Mouse (Mus musculus): ENCODE data around the gene Abca7. TPM values are rescaled to one million over a fixed set of nuclear protein-coding genes. Genes with fewer than 3 reads are reported as not detected.
"Not testable (repeated sequence)": the region's sequence is repeated elsewhere in the genome, so short reads cannot be mapped to it uniquely, and the experiment has no call there.

Abca7 gene
- polyA plus RNA-seq, 1 experiment from 2014 or later: 7.7 TPM

GRCm38 (mm10) chr10:80052374-80052764 lies 56.1 kb downstream of the Abca7 start:
- H3K27me3 ChIP-seq (replicated peaks; ENCODE audit: control insufficient read depth, insufficient read depth, low read length): no peaks in the 10 kb centered on the region
- peak overlapping the region; percentile 31 for H3K9ac ChIP-seq (ENCODE audit: low read depth, low read length)
- no peak overlapping the region for H3K4me3 ChIP-seq (ENCODE audit: low read depth, low read length)
- H3K4me2 ChIP-seq: peak overlapping the region; percentile 96
- no peak for ATAC-seq (replicated peaks; ENCODE audit: low FRiP score)
- H3K9me3 ChIP-seq (ENCODE audit: control insufficient read depth, low read length): no peaks in the 10 kb centered on the region
- peak overlapping the region; percentile 99 for H3K27ac ChIP-seq (ENCODE audit: low read depth, low read length)
- WGBS: 75% methylated on average over 5 of the region's 5 CpGs
- H3K4me1 ChIP-seq (replicated peaks; ENCODE audit: control insufficient read depth, insufficient read depth, low read length): peaks cover 55% of the 10 kb centered on the region
- no peak for DNase-seq (ENCODE audit: low spot score)
- H3K36me3 ChIP-seq (ENCODE audit: control insufficient read depth, insufficient read depth, low read length): peaks cover 16% of the 10 kb centered on the region

GRCm38 (mm10) chr10:80053259-80053780 lies 57.0 kb downstream of the Abca7 start:
- Histone ChIP-seq H3K9me3 (ENCODE audit: control insufficient read depth, low read length) (no peaks in the 10 kb centered on the region), H3K36me3 (ENCODE audit: control insufficient read depth, insufficient read depth, low read length) (peaks cover 25% of the 10 kb centered on the region), H3K4me3 (ENCODE audit: low read depth, low read length) (peak overlapping the region; percentile 98), H3K9ac (ENCODE audit: low read depth, low read length) (peak overlapping the region; percentile 99), H3K27ac (ENCODE audit: low read depth, low read length) (peak overlapping the region; percentile 99), H3K4me2 (peak overlapping the region; percentile 96), H3K4me1 (replicated peaks; ENCODE audit: control insufficient read depth, insufficient read depth, low read length) (peaks cover 50% of the 10 kb centered on the region), H3K27me3 (replicated peaks; ENCODE audit: control insufficient read depth, insufficient read depth, low read length) (no peaks in the 10 kb centered on the region)
- DNase-seq (ENCODE audit: low spot score) (peak; percentile 98), ATAC-seq (replicated peaks; ENCODE audit: low FRiP score) (peak; percentile 92)
- WGBS: under 1% methylated on average over 47 of the region's 47 CpGs

GRCm38 (mm10) chr10:80053831-80054815 lies 57.8 kb downstream of the Abca7 start:
- peaks cover 43% of the 10 kb centered on the region for H3K4me1 ChIP-seq (replicated peaks; ENCODE audit: control insufficient read depth, insufficient read depth, low read length)
- peak overlapping the region; percentile 99 for H3K27ac ChIP-seq (ENCODE audit: low read depth, low read length)
- H3K36me3 ChIP-seq (ENCODE audit: control insufficient read depth, insufficient read depth, low read length): peaks cover 29% of the 10 kb centered on the region
- peak overlapping the region; percentile 96 for H3K4me2 ChIP-seq
- H3K4me3 ChIP-seq (ENCODE audit: low read depth, low read length): peak overlapping the region; percentile 98
- H3K27me3 ChIP-seq (replicated peaks; ENCODE audit: control insufficient read depth, insufficient read depth, low read length): no peaks in the 10 kb centered on the region
- WGBS: 2% methylated on average over 77 of the region's 77 CpGs
- peak overlapping the region; percentile 99 for H3K9ac ChIP-seq (ENCODE audit: low read depth, low read length)
- H3K9me3 ChIP-seq (ENCODE audit: control insufficient read depth, low read length): no peaks in the 10 kb centered on the region
- ATAC-seq (replicated peaks; ENCODE audit: low FRiP score) (peak; percentile 50), DNase-seq (ENCODE audit: low spot score) (peak; percentile 81)

- WGBS: 21% methylated on average over 3 of the region's 3 CpGs
- Histone ChIP-seq H3K36me3 (ENCODE audit: control insufficient read depth, insufficient read depth, low read length) (peaks cover 33% of the 10 kb centered on the region), H3K4me2 (peak overlapping the region; percentile 96), H3K4me1 (replicated peaks; ENCODE audit: control insufficient read depth, insufficient read depth, low read length) (peaks cover 40% of the 10 kb centered on the region), H3K4me3 (ENCODE audit: low read depth, low read length) (peak overlapping the region; percentile 98), H3K9ac (ENCODE audit: low read depth, low read length) (peak overlapping the region; percentile 99)
- ATAC-seq (replicated peaks; ENCODE audit: low FRiP score); H3K9me3 ChIP-seq (ENCODE audit: control insufficient read depth, low read length); DNase-seq (ENCODE audit: low spot score); H3K27ac ChIP-seq (ENCODE audit: low read depth, low read length); H3K27me3 ChIP-seq (replicated peaks; ENCODE audit: control insufficient read depth, insufficient read depth, low read length): not testable (repeated sequence)
Measured at GRCm38 (mm10) chr10:80054911-80055310, 58.6 kb downstream of the Abca7 start.

GRCm38 (mm10) chr10:80055364-80055763 lies 59.1 kb downstream of the Abca7 start:
- Histone ChIP-seq H3K4me2 (peak overlapping the region; percentile 96), H3K4me3 (ENCODE audit: low read depth, low read length) (peak overlapping the region; percentile 98), H3K36me3 (ENCODE audit: control insufficient read depth, insufficient read depth, low read length) (peaks cover 36% of the 10 kb centered on the region), H3K9ac (ENCODE audit: low read depth, low read length) (peak overlapping the region; percentile 99), H3K9me3 (ENCODE audit: control insufficient read depth, low read length) (no peaks in the 10 kb centered on the region), H3K27ac (ENCODE audit: low read depth, low read length) (no peak overlapping the region; the same call in 1 of the 2 replicates), H3K4me1 (replicated peaks; ENCODE audit: control insufficient read depth, insufficient read depth, low read length) (peaks cover 36% of the 10 kb centered on the region), H3K27me3 (replicated peaks; ENCODE audit: control insufficient read depth, insufficient read depth, low read length) (no peaks in the 10 kb centered on the region)
- DNase-seq (ENCODE audit: low spot score): no peak
- WGBS: 80% methylated on average over 5 of the region's 5 CpGs
- no peak for ATAC-seq (replicated peaks; ENCODE audit: low FRiP score)

GRCm38 (mm10) chr10:80055891-80056290 lies 59.6 kb downstream of the Abca7 start:
- ATAC-seq (replicated peaks; ENCODE audit: low FRiP score) (no peak), DNase-seq (ENCODE audit: low spot score) (no peak)
- Histone ChIP-seq H3K36me3 (ENCODE audit: control insufficient read depth, insufficient read depth, low read length) (peaks cover 40% of the 10 kb centered on the region), H3K27me3 (replicated peaks; ENCODE audit: control insufficient read depth, insufficient read depth, low read length) (no peaks in the 10 kb centered on the region), H3K4me1 (replicated peaks; ENCODE audit: control insufficient read depth, insufficient read depth, low read length) (peaks cover 31% of the 10 kb centered on the region), H3K9ac (ENCODE audit: low read depth, low read length) (peak overlapping the region; percentile 99), H3K27ac (ENCODE audit: low read depth, low read length) (no peak overlapping the region), H3K4me3 (ENCODE audit: low read depth, low read length) (peak overlapping the region; percentile 98; the same call in 1 of the 2 replicates), H3K9me3 (ENCODE audit: control insufficient read depth, low read length) (no peaks in the 10 kb centered on the region), H3K4me2 (peak overlapping the region; percentile 96)
- WGBS: 56% methylated on average over 9 of the region's 10 CpGs

GRCm38 (mm10) chr10:80056506-80056905 lies 60.2 kb downstream of the Abca7 start:
- ATAC-seq (replicated peaks; ENCODE audit: low FRiP score) (no peak), DNase-seq (ENCODE audit: low spot score) (no peak)
- Histone ChIP-seq H3K4me2 (no peak overlapping the region), H3K27me3 (replicated peaks; ENCODE audit: control insufficient read depth, insufficient read depth, low read length) (no peaks in the 10 kb centered on the region), H3K9ac (ENCODE audit: low read depth, low read length) (no peak overlapping the region), H3K4me1 (replicated peaks; ENCODE audit: control insufficient read depth, insufficient read depth, low read length) (peaks cover 25% of the 10 kb centered on the region), H3K4me3 (ENCODE audit: low read depth, low read length) (0 out of 2 replicates have a peak overlapping the region, but pooled peaks have one; percentile 3), H3K9me3 (ENCODE audit: control insufficient read depth, low read length) (no peaks in the 10 kb centered on the region), H3K36me3 (ENCODE audit: control insufficient read depth, insufficient read depth, low read length) (peaks cover 40% of the 10 kb centered on the region), H3K27ac (ENCODE audit: low read depth, low read length) (no peak overlapping the region; the same call in 1 of the 2 replicates)
- 89% methylated on average over 4 of the region's 4 CpGs for WGBS

- no peak overlapping the region for H3K9ac ChIP-seq (ENCODE audit: low read depth, low read length)
- H3K4me3 ChIP-seq (ENCODE audit: low read depth, low read length): no peak overlapping the region
- H3K27me3 ChIP-seq (replicated peaks; ENCODE audit: control insufficient read depth, insufficient read depth, low read length): no peaks in the 10 kb centered on the region
- no peak for DNase-seq (ENCODE audit: low spot score)
- H3K36me3 ChIP-seq (ENCODE audit: control insufficient read depth, insufficient read depth, low read length): peaks cover 42% of the 10 kb centered on the region
- no peaks in the 10 kb centered on the region for H3K9me3 ChIP-seq (ENCODE audit: control insufficient read depth, low read length)
- peaks cover 19% of the 10 kb centered on the region for H3K4me1 ChIP-seq (replicated peaks; ENCODE audit: control insufficient read depth, insufficient read depth, low read length)
- ATAC-seq (replicated peaks; ENCODE audit: low FRiP score): no peak
- 92% methylated on average over 27 of the region's 27 CpGs for WGBS
- H3K27ac ChIP-seq (ENCODE audit: low read depth, low read length): no peak overlapping the region; the same call in 1 of the 2 replicates
- no peak overlapping the region for H3K4me2 ChIP-seq
Measured at GRCm38 (mm10) chr10:80056976-80057682, 60.8 kb downstream of the Abca7 start.
